In the genomic region with DNA sequence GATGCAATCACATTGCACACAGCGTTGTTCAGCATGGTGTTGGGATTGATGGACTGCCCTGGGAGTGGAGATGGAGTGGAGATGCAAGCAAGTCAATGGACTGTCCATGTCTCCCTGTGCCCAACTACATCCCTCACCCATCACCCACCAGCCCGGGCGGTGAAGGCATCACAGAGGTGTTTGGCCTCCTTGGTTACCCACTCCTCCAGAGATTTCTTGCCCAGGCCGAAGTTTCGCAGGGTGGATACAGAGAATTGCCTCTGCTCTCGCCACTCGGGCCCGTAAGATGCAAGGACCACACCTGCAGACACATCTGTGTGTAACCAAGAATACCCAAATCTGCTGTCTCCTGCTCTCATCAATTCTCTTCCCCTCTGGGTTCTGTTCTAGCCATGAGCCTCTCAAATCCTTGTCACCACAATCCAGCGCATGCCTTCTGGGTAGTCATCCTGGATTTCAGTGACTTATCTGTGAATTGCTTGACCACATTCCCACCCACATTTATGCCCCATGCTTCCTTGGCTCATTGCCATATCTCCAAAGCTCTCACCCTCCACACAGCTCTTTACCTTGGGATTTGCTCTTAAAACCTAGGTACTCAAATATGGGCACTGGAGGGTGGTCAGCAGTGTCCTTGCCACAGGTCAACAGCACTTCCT, we compare ENCODE assay signal across 40 mouse cellular contexts. TPM values are rescaled to one million over a fixed set of nuclear protein-coding genes. Genes with fewer than 3 reads are reported as not detected.
"Had no signal": no experiment of that assay in that cellular context is flagged by ENCODE, and none has a peak within 500 bp of the region (broad histone marks: within the 10 kb centered on the region; RNA-seq: fewer than 3 reads in every experiment).

No protein-coding gene starts in this region.

- H3K4me3 ChIP-seq: gastrocnemius, adult 2 months; heart, embryonic 13.5 days; heart, embryonic 15.5 days; hindbrain, embryonic 13.5 days; hindbrain, embryonic 15.5 days; intestine, embryonic 15.5 days; kidney, embryonic 15.5 days; limb, embryonic 13.5 days; limb, embryonic 15.5 days; liver, embryonic 12.5 days had no signal

- H3K9me3 ChIP-seq: heart, embryonic 15.5 days; hindbrain, embryonic 13.5 days; hindbrain, embryonic 15.5 days; intestine, embryonic 15.5 days; kidney, embryonic 15.5 days; limb, embryonic 13.5 days; limb, embryonic 15.5 days; liver, embryonic 12.5 days had no signal

- H3K4me2 ChIP-seq: heart, embryonic 11.5 days; heart, embryonic 13.5 days; heart, embryonic 15.5 days; hindbrain, embryonic 13.5 days; hindbrain, embryonic 15.5 days; intestine, embryonic 15.5 days; kidney, embryonic 15.5 days; limb, embryonic 13.5 days; limb, embryonic 15.5 days; liver, embryonic 12.5 days had no signal

- H3K4me1 ChIP-seq: heart, embryonic 13.5 days; heart, embryonic 15.5 days; hindbrain, embryonic 13.5 days; hindbrain, embryonic 15.5 days; intestine, embryonic 15.5 days; kidney, embryonic 15.5 days; limb, embryonic 13.5 days; limb, embryonic 15.5 days; liver, embryonic 12.5 days had no signal

- H3K27ac ChIP-seq: gastrocnemius, adult 2 months; heart, embryonic 13.5 days; heart, embryonic 15.5 days; hindbrain, embryonic 13.5 days; hindbrain, embryonic 15.5 days; hindbrain, postnatal 0 days; intestine, embryonic 15.5 days; kidney, embryonic 15.5 days; kidney, postnatal 0 days; limb, embryonic 13.5 days; limb, embryonic 15.5 days; liver, embryonic 12.5 days; liver, embryonic 14.5 days had no signal

- ATAC-seq: hindbrain, postnatal 0 days; intestine, embryonic 15.5 days; liver, embryonic 12.5 days had no signal

- H3K9ac ChIP-seq: heart, embryonic 13.5 days; heart, embryonic 15.5 days; hindbrain, embryonic 13.5 days; hindbrain, embryonic 15.5 days; intestine, embryonic 15.5 days; kidney, embryonic 15.5 days; limb, embryonic 13.5 days; limb, embryonic 15.5 days; liver, embryonic 12.5 days; liver, embryonic 14.5 days had no signal

- H3K27me3 ChIP-seq: heart, embryonic 13.5 days; heart, embryonic 15.5 days; hindbrain, embryonic 13.5 days; hindbrain, embryonic 15.5 days; intestine, embryonic 15.5 days; kidney, embryonic 15.5 days; limb, embryonic 13.5 days; limb, embryonic 15.5 days; liver, embryonic 12.5 days had no signal

- H3K36me3 ChIP-seq: heart, embryonic 13.5 days; heart, embryonic 15.5 days; hindbrain, embryonic 13.5 days; hindbrain, embryonic 15.5 days; intestine, embryonic 15.5 days; kidney, embryonic 15.5 days; limb, embryonic 13.5 days; limb, embryonic 15.5 days; liver, embryonic 12.5 days had no signal

- DNase-seq: gastrocnemius, adult 2 months; gastrocnemius, postnatal 10 days; gastrocnemius, postnatal 36 days; heart, adult 18-20 months; kidney, adult 11 months; kidney, adult 2 months; kidney, adult 9 months; kidney, postnatal 14 days; kidney, postnatal 36 days; layer of hippocampus, adult 9-11 months; layer of hippocampus, postnatal 36 days; left cerebral cortex, postnatal 4 days had no signal

RNA-seq across cellular contexts. Expression of gene Cyp2d34, which starts 2.3 kb away (rescaled TPM):
- total RNA-seq: gastrocnemius, adult 2 months; gastrocnemius, postnatal 10 days; gastrocnemius, postnatal 36 days; heart, adult 18-20 months; heart, adult 8-10 months; hematopoietic stem cell, adult 5-6 weeks; hindbrain, postnatal 0 days; layer of hippocampus, adult 18-20 months; layer of hippocampus, adult 8-10 months; layer of hippocampus, postnatal 14 days; layer of hippocampus, postnatal 36 days; left cerebral cortex, adult 18-20 months; left cerebral cortex, adult 8-10 months; left cerebral cortex, postnatal 10 days; left cerebral cortex, postnatal 25 days; left cerebral cortex, postnatal 4 days; liver, adult 2 months had no signal
- polyA plus RNA-seq: frontal cortex, adult 2 months; gonadal fat pad, adult 2 months; heart, embryonic 11.5 days; heart, embryonic 13.5 days; heart, embryonic 15.5 days; heart, postnatal 0 days; hindbrain, embryonic 11.5 days; hindbrain, embryonic 13.5 days; hindbrain, embryonic 15.5 days; hindbrain, postnatal 0 days; intestine, embryonic 15.5 days; kidney, embryonic 15.5 days; limb, embryonic 13.5 days; limb, embryonic 15.5 days; liver, embryonic 12.5 days; liver, embryonic 14.5 days; liver, embryonic 16.5 days had no signal
